Mouse (Mus musculus) heart, embryonic 14.5 days (tissue): ENCODE measurements around the gene Mrpl45. TPM values are rescaled to one million over a fixed set of nuclear protein-coding genes. Genes with fewer than 3 reads are reported as not detected.
A peak's percentile ranks its signal among the peaks of the same experiment; 100 is the strongest.

Experiments
- ATAC-seq: fragments of 200-750 bp; cut with Nextera tagmentation; 2 replicates; pipeline ENCODE4 v1.8.0; 2017; ENCODE audit warnings: low read depth, moderate TSS enrichment; ENCODE audit not compliant: insufficient number of reproducible peaks, insufficient read depth, low FRiP score
- H3K27ac ChIP-seq, 2 experiments: fragments of 200-500 bp in 1 of 2; fragments of 300-500 bp in 1 of 2; sonication (generic) in 1 of 2; replicated peaks in 1 of 2; 2 replicates each; pipeline ENCODE4 v1.5.1; 2012 to 2014; ENCODE audit warnings: low read depth in 2 of 2, low read length in 2 of 2, control low read depth in 1 of 2, mild to moderate bottlenecking in 1 of 2, mixed read lengths in 1 of 2; ENCODE audit not compliant: control insufficient read depth in 1 of 2, insufficient read depth in 1 of 2
- H3K27me3 ChIP-seq: fragments of 300-500 bp; sonication (generic); 2 replicates; pipeline ENCODE4 v1.6.1; 2014; ENCODE audit warnings: mild to moderate bottlenecking, low read length, control low read depth; ENCODE audit not compliant: control insufficient read depth, insufficient read depth
- H3K36me3 ChIP-seq: fragments of 300-500 bp; sonication (generic); 2 replicates; pipeline ENCODE4 v1.6.1; 2014; ENCODE audit warnings: mild to moderate bottlenecking, control low read depth, low read length, mixed read lengths; ENCODE audit not compliant: control insufficient read depth, insufficient read depth
- H3K4me1 ChIP-seq, 2 experiments: fragments of 200-500 bp in 1 of 2; fragments of 300-500 bp in 1 of 2; sonication (generic) in 1 of 2; 2 replicates each; pipeline ENCODE4 v1.6.1; 2012 to 2014; ENCODE audit warnings: low read length in 2 of 2, control low read depth in 1 of 2, mixed read lengths in 1 of 2; ENCODE audit not compliant: control insufficient read depth in 2 of 2, insufficient read depth in 2 of 2
- H3K4me2 ChIP-seq: fragments of 300-500 bp; sonication (generic); 2 replicates; pipeline ENCODE4 v1.6.1; 2014; ENCODE audit warnings: mild to moderate bottlenecking, low read length
- H3K4me3 ChIP-seq, 2 experiments: fragments of 200-500 bp in 1 of 2; fragments of 300-500 bp in 1 of 2; sonication (generic) in 1 of 2; 2 replicates each; pipeline ENCODE4 v1.5.1; 2012 to 2014; ENCODE audit warnings: low read length in 2 of 2, mild to moderate bottlenecking in 2 of 2, control low read depth in 1 of 2, low read depth in 1 of 2, moderate library complexity in 1 of 2; ENCODE audit not compliant: control insufficient read depth in 1 of 2, insufficient read depth in 1 of 2
- H3K9ac ChIP-seq: fragments of 300-500 bp; sonication (generic); 2 replicates; pipeline ENCODE4 v1.6.1; 2014; ENCODE audit warnings: mild to moderate bottlenecking, low read length
- H3K9me3 ChIP-seq: fragments of 300-500 bp; sonication (generic); 2 replicates; pipeline ENCODE4 v1.6.1; 2016; ENCODE audit warnings: low read length, control low read depth; ENCODE audit not compliant: control insufficient read depth
- WGBS: fragments of 180-500 bp; shearing (Covaris S2); extraction: QIAGEN DNeasy Blood & Tissue Kit; methylation state at CpG from one replicate; pipeline ENCODE4 v1.1.7; 2014; 5-methylcytosine and 5-hydroxymethylcytosine counted together
- polyA plus RNA-seq: library from polyadenylated mRNA; unstranded; fragments of >200 nt; fragmentation: Nextera tagmentation; extraction: Ambion mirVana; gene quantifications from 2 replicates; pipeline ENCODE4 v1.2.1, GENCODE M21; 2014

Gene Mrpl45
- polyA plus RNA-seq, 1 experiment from 2014 or later, result 59.2 TPM

DNA sequence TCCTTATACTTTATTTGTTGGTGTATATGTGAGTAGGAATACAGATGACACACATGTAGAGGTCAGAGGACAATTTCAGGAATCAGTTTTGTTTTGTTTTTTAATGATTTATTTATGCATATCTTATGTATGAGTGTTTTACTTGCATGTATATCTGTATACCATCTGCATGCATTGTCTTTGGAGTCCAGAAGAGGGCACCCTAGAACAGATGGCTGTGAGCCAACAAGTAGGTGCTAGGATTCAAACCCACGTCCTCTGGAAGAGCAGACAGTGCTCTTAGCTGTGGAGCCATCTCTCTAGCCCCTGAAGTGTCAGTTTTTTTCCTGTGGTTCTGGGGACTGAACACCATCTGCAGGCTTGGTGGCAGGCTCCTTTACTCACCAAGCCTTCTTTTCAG lies 9.7 kb downstream of the Mrpl45 start:
- no peak for ATAC-seq
- no peak overlapping the region for H3K9ac ChIP-seq
- no peak overlapping the region for H3K4me3 ChIP-seq
- H3K9me3 ChIP-seq, result no peaks in the 10 kb centered on the region
- no peak overlapping the region for H3K27ac ChIP-seq
- no peaks in the 10 kb centered on the region for H3K27me3 ChIP-seq
- peaks cover 86% of the 10 kb centered on the region for H3K36me3 ChIP-seq
- 83% methylated on average over 1 of the region's 1 CpGs for WGBS
- H3K4me1 ChIP-seq, result no peaks in the 10 kb centered on the region
- no peak overlapping the region for H3K4me2 ChIP-seq

DNA sequence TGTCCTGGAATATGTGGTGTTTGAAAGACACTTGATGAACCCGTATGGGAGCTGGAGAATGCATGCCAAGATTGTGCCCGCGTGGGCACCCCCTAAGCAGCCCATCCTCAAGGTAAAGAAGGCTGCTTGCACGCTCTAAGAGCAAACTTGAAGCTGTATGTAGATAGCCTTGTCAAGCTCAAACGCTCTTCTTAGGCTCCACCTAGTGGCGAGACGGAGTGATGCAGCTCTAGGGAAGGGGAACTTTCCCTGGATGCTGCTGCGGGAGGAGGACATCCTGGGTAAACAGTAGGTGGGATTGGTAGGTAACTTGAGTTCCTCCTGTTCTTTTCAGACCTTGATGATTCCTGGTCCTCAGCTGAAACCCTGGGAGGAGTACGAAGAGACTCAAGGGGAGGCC lies 12.6 kb downstream of the Mrpl45 start:
- ATAC-seq, result peak; percentile 54; the same call in 1 of the 2 replicates
- no peak overlapping the region for H3K4me2 ChIP-seq
- H3K4me3 ChIP-seq, result no peak overlapping the region
- no peak overlapping the region for H3K27ac ChIP-seq
- H3K9me3 ChIP-seq, result no peaks in the 10 kb centered on the region
- H3K9ac ChIP-seq, result no peak overlapping the region
- no peaks in the 10 kb centered on the region for H3K27me3 ChIP-seq
- peaks cover 71% of the 10 kb centered on the region for H3K36me3 ChIP-seq
- H3K4me1 ChIP-seq, result peaks cover 0 to 3% of the 10 kb centered on the region in 2 experiments; a peak in 1 of 4 replicates
- WGBS, result 18% methylated on average over 9 of the region's 9 CpGs

GRCm38 (mm10) chr11:97330315-97330714 lies 14.8 kb downstream of the Mrpl45 start:
- ATAC-seq, result no peak
- 97% methylated on average over 1 of the region's 1 CpGs for WGBS

DNA sequence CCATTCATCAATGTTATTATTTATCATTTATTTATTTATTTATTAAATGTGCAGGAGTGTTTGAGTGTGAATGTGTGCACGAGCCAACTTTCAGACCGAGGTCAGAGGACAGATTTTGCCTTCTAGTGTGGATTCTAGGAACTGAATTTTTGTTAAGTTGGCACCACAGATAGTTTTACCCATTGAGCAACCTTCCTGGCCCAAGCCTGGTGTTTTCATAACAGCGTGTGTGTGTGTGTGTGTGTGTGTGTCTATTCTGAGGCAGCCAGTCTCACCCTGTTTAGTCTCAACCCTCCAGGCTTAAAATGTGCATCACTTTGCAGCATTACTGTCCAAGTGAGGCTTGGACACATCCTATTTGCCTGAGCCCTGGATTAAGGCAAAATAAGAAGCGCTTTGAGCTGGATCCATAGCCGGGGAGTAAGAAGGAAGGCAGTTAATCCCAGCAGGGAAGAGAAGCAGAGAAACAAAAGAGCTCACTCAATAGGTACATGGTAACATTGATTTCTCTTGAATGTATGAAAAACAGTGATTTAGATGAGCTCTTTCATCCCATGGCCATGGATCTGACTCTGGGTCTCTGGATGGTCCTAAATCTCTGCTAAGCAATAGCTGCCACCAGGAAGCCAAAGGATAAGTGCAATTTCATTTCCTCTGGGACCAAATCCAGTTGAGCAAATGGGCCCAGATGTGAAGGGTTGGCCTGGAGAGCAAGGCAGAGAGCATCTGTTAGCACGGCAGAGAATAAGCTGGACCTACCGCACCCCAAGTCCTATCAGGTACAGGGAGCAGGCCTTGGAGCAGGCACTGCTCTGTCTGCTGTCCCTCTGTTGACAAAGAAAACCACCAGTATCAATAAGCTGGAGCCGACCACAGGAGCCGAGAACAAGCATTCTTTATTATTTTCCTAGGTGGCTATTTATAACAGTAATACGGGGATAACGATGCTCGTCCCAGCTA lies 16.0 kb downstream of the Mrpl45 start:
- Histone ChIP-seq H3K9me3 (no peaks in the 10 kb centered on the region), H3K4me2 (no peak overlapping the region), H3K27me3 (peaks cover 6% of the 10 kb centered on the region; the same call in 1 of the 2 replicates), H3K4me1 (peaks cover 0 to 3% of the 10 kb centered on the region in 2 experiments; a peak in 1 of 4 replicates), H3K36me3 (peaks cover 40% of the 10 kb centered on the region), H3K27ac (no peak overlapping the region), H3K9ac (no peak overlapping the region), H3K4me3 (no peak overlapping the region)
- ATAC-seq, result no peak
- 82% methylated on average over 12 of the region's 12 CpGs for WGBS

More at GRCm38 (mm10) chr11:97330315-97330714, 14.8 kb downstream of the Mrpl45 start:
- peaks cover 0 to 3% of the 10 kb centered on the region in 2 experiments; a peak in 1 of 4 replicates for H3K4me1 ChIP-seq
- 0 out of 2 replicates have a peak, but pooled peaks cover 1% of the 10 kb centered on the region for H3K27me3 ChIP-seq
- H3K9me3 ChIP-seq, result no peaks in the 10 kb centered on the region
- H3K27ac ChIP-seq, result no peak overlapping the region
- H3K4me3 ChIP-seq, result no peak overlapping the region
- H3K4me2 ChIP-seq, result no peak overlapping the region
- H3K9ac ChIP-seq, result no peak overlapping the region
- peaks cover 52% of the 10 kb centered on the region for H3K36me3 ChIP-seq

- peaks cover 0 to 3% of the 10 kb centered on the region in 2 experiments; a peak in 2 of 4 replicates for H3K4me1 ChIP-seq
- H3K9ac ChIP-seq, result no peak overlapping the region
- no peak overlapping the region for H3K27ac ChIP-seq
- H3K27me3 ChIP-seq, result peaks cover 18% of the 10 kb centered on the region
- H3K9me3 ChIP-seq, result no peaks in the 10 kb centered on the region
- 50% methylated on average over 9 of the region's 9 CpGs for WGBS
- H3K4me3 ChIP-seq, result no peak overlapping the region
- H3K4me2 ChIP-seq, result no peak overlapping the region
- no peak for ATAC-seq
- peaks cover 25% of the 10 kb centered on the region for H3K36me3 ChIP-seq
Observed at GRCm38 (mm10) chr11:97333044-97333443, 17.5 kb downstream of the Mrpl45 start.

DNA sequence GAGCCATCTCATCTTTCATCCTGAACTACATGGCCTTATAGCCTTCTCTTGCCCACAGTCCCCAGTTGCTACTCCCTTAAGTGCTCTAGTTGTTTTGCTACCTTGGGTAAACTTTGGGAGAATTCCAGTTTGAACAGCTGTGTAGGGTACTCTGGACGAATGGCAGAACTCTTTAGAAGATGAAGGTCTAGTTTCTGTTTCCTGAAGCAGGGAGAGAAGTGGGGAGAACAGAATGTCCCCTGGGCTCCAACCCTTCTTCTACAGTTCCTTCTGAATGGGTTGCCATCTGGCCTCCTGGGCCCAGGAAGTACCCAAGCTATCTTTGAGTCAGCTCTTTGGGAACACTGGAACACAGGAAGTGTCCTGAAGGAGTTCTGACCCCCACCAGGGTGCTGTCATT lies 18.4 kb downstream of the Mrpl45 start:
- H3K36me3 ChIP-seq, result peaks cover 18% of the 10 kb centered on the region
- no peak overlapping the region for H3K4me2 ChIP-seq
- H3K4me3 ChIP-seq, result no peak overlapping the region
- ATAC-seq, result no peak
- WGBS, result 64% methylated on average over 1 of the region's 1 CpGs
- no peak overlapping the region for H3K9ac ChIP-seq
- H3K9me3 ChIP-seq, result no peaks in the 10 kb centered on the region
- no peak overlapping the region for H3K27ac ChIP-seq
- H3K4me1 ChIP-seq, result peaks cover 7 to 12% of the 10 kb centered on the region in 2 experiments; a peak in 3 of 4 replicates
- peaks cover 20% of the 10 kb centered on the region for H3K27me3 ChIP-seq

- Histone ChIP-seq H3K27me3 (peaks cover 20% of the 10 kb centered on the region), H3K9me3 (no peaks in the 10 kb centered on the region), H3K4me1 (peaks cover 9 to 15% of the 10 kb centered on the region in 2 experiments), H3K27ac (no peak overlapping the region), H3K36me3 (peaks cover 13% of the 10 kb centered on the region), H3K4me3 (no peak overlapping the region), H3K9ac (no peak overlapping the region), H3K4me2 (no peak overlapping the region)
- WGBS, result 81% methylated on average over 9 of the region's 9 CpGs
- ATAC-seq, result no peak
Observed at GRCm38 (mm10) chr11:97334400-97334799, 18.9 kb downstream of the Mrpl45 start.
